ENCODE assay signal across 8 mouse cellular contexts in genomic region chr16:4541033-4541432, GRCm38 (mm10). TPM values are rescaled to one million over a fixed set of nuclear protein-coding genes. Genes with fewer than 3 reads are reported as not detected.
DNase-seq lines count a peak whose midpoint lies in the region; ATAC-seq and TF ChIP-seq lines count a peak whose summit lies in the region.

No protein-coding gene starts in this region.

- H3K4me1 ChIP-seq in embryonic facial prominence, embryonic 14.5 days (ENCODE audit: control insufficient read depth, insufficient read depth, low read length) = 0 out of 2 replicates have a peak, but pooled peaks cover 5% of the 10 kb centered on the region
- 0 out of 2 replicates have a peak, but pooled peaks cover 3% of the 10 kb centered on the region for H3K4me1 ChIP-seq in intestine, postnatal 0 days (replicated peaks; ENCODE audit: control insufficient read depth, insufficient read depth, low read length)
- peaks cover 3% of the 10 kb centered on the region; the same call in 1 of the 2 replicates for H3K4me1 ChIP-seq in neural tube, embryonic 12.5 days

- intact Hi-C loops in left cerebral cortex, adult 2 months (cut with DNase I) = loop anchor here (5.0 kb wide), 1 partner anchor 124 kb away; no protein-coding TSS in a partner anchor

- peak overlapping the region; percentile 55 for H3K4me3 ChIP-seq in left cerebral cortex, adult 2 months
- H3K4me3 ChIP-seq in embryonic facial prominence, embryonic 14.5 days (ENCODE audit: low read depth, low read length) = peak overlapping the region; percentile 44
- peak overlapping the region; percentile 32 for H3K4me3 ChIP-seq in intestine, postnatal 0 days (ENCODE audit: low read depth, low read length)
- H3K4me3 ChIP-seq in neural tube, embryonic 12.5 days = peak overlapping the region; percentile 36

- 54% methylated on average over 4 of the region's 4 CpGs for WGBS in embryonic facial prominence, embryonic 14.5 days
- 53% methylated on average over 4 of the region's 4 CpGs for WGBS in intestine, postnatal 0 days
- WGBS in neural tube, embryonic 12.5 days = 64% methylated on average over 4 of the region's 4 CpGs

- ATAC-seq in embryonic facial prominence, embryonic 14.5 days (ENCODE audit: low read depth) = no peak
- no peak for ATAC-seq in intestine, postnatal 0 days
- no peak for ATAC-seq in neural tube, embryonic 12.5 days (ENCODE audit: low FRiP score, low read depth)
- no peak for ATAC-seq in megakaryocyte-erythroid progenitor cell, adult 5-6 weeks (replicated peaks; ENCODE audit: low FRiP score, low TSS enrichment, poor library complexity, severe bottlenecking)

- H3K36me3 ChIP-seq in embryonic facial prominence, embryonic 14.5 days (ENCODE audit: control insufficient read depth, insufficient read depth, low read length) = peaks cover 14% of the 10 kb centered on the region
- H3K36me3 ChIP-seq in intestine, postnatal 0 days (ENCODE audit: control insufficient read depth, insufficient read depth) = peaks cover 12% of the 10 kb centered on the region; the same call in 1 of the 2 replicates
- peaks cover 13% of the 10 kb centered on the region for H3K36me3 ChIP-seq in neural tube, embryonic 12.5 days

- no peak overlapping the region; the same call in 1 of the 2 replicates for H3K27ac ChIP-seq in left cerebral cortex, adult 2 months
- H3K27ac ChIP-seq in embryonic facial prominence, embryonic 14.5 days (replicated peaks; ENCODE audit: low read depth, low read length) = no peak overlapping the region
- H3K27ac ChIP-seq in intestine, postnatal 0 days (ENCODE audit: low read depth, low read length) = no peak overlapping the region
- H3K27ac ChIP-seq in neural tube, embryonic 12.5 days = no peak overlapping the region

- no peak for DNase-seq in left cerebral cortex, adult 2 months (ENCODE audit: extremely low spot score in 1 of 2, low spot score in 2 of 2)
- DNase-seq in left cerebral cortex, adult 9 months (ENCODE audit: low spot score in 2 of 2) = no peak
- DNase-seq in embryonic facial prominence, embryonic 14.5 days (ENCODE audit: low spot score) = no peak
- no peak for DNase-seq in adrenal gland, postnatal 36 days
- DNase-seq in thymus, postnatal 36 days = no peak

- H3K9me3 ChIP-seq in embryonic facial prominence, embryonic 14.5 days (ENCODE audit: control insufficient read depth, low read length) = no peaks in the 10 kb centered on the region
- no peaks in the 10 kb centered on the region for H3K9me3 ChIP-seq in intestine, postnatal 0 days (ENCODE audit: control insufficient read depth)
- H3K9me3 ChIP-seq in neural tube, embryonic 12.5 days = no peaks in the 10 kb centered on the region

- no peak for TF ChIP-seq CTCF in left cerebral cortex, adult 2 months (IDR thresholded peaks at IDR 0.05)
- no peak for TF ChIP-seq CTCF in intestine, postnatal 0 days (IDR thresholded peaks at IDR 0.05; ENCODE audit: low read depth)

- H3K4me2 ChIP-seq in embryonic facial prominence, embryonic 14.5 days (ENCODE audit: low read depth, low read length) = peak overlapping the region; percentile 56
- peak overlapping the region; percentile 58 for H3K4me2 ChIP-seq in intestine, postnatal 0 days (replicated peaks; ENCODE audit: low read depth)
- peak overlapping the region; percentile 53 for H3K4me2 ChIP-seq in neural tube, embryonic 12.5 days (replicated peaks)

- peak overlapping the region; percentile 59; the same call in 1 of the 2 replicates for H3K9ac ChIP-seq in embryonic facial prominence, embryonic 14.5 days (ENCODE audit: low read depth, low read length)
- H3K9ac ChIP-seq in intestine, postnatal 0 days (ENCODE audit: low read depth, low read length) = no peak overlapping the region
- no peak overlapping the region for H3K9ac ChIP-seq in neural tube, embryonic 12.5 days

- no peaks in the 10 kb centered on the region for H3K27me3 ChIP-seq in embryonic facial prominence, embryonic 14.5 days (replicated peaks; ENCODE audit: control insufficient read depth, insufficient read depth, low read length)
- no peaks in the 10 kb centered on the region for H3K27me3 ChIP-seq in intestine, postnatal 0 days (replicated peaks; ENCODE audit: control insufficient read depth, insufficient read depth, low read length)
- no peaks in the 10 kb centered on the region for H3K27me3 ChIP-seq in neural tube, embryonic 12.5 days (replicated peaks)

RNA-seq across cellular contexts. Expression of gene Srl, which starts 0.6 kb away (rescaled TPM):
- 1 to 10 TPM; 5.1 to 5.9 TPM for total RNA-seq in left cerebral cortex, adult 2 months (2021)
- 89.2 and 112 TPM in 2 replicates for polyA plus RNA-seq in embryonic facial prominence, embryonic 14.5 days (2014; fragmentation: Nextera tagmentation; extraction: Ambion mirVana)
- 2.2 and 2.4 TPM in 2 replicates for polyA plus RNA-seq in intestine, postnatal 0 days (2015; fragmentation: Nextera tagmentation; extraction: Ambion mirVana)
- 30.2 and 33.2 TPM in 2 replicates for polyA plus RNA-seq in neural tube, embryonic 12.5 days (2016; fragmentation: Nextera tagmentation; extraction: Ambion mirVana)
- 1 to 10 TPM; 6.7 to 8.2 TPM for total RNA-seq in adrenal gland, postnatal 36 days (2021)
- 2.3 and 9.7 TPM in 2 replicates for total RNA-seq in megakaryocyte-erythroid progenitor cell, adult 5-6 weeks (2014; fragmentation: Nextera tagmentation)
- total RNA-seq in megakaryocyte-erythroid progenitor cell, adult 5-6 weeks (2017) = 6.9 and 9.5 TPM in 2 replicates

RNA-seq across cellular contexts. Expression of gene Tfap4, which starts 18.6 kb away (rescaled TPM):
- total RNA-seq in left cerebral cortex, adult 2 months (2021) = 1 to 10 TPM; 2.9 to 4.3 TPM
- 16.6 and 17.2 TPM in 2 replicates for polyA plus RNA-seq in embryonic facial prominence, embryonic 14.5 days (2014; fragmentation: Nextera tagmentation; extraction: Ambion mirVana)
- 9.3 and 10.8 TPM in 2 replicates for polyA plus RNA-seq in intestine, postnatal 0 days (2015; fragmentation: Nextera tagmentation; extraction: Ambion mirVana)
- 13.5 and 14.2 TPM in 2 replicates for polyA plus RNA-seq in neural tube, embryonic 12.5 days (2016; fragmentation: Nextera tagmentation; extraction: Ambion mirVana)
- total RNA-seq in adrenal gland, postnatal 36 days (2021) = 1 to 10 TPM; 3.2 to 7.9 TPM
- 31.4 and 38.4 TPM in 2 replicates for total RNA-seq in megakaryocyte-erythroid progenitor cell, adult 5-6 weeks (2014; fragmentation: Nextera tagmentation)
- total RNA-seq in megakaryocyte-erythroid progenitor cell, adult 5-6 weeks (2017) = 47.3 and 69.9 TPM in 2 replicates

RNA-seq across cellular contexts. Expression of gene Glis2, which starts 53.5 kb away (rescaled TPM):
- total RNA-seq in left cerebral cortex, adult 2 months (2021) = 10 to 100 TPM; 12.9 to 16.2 TPM
- 34.7 and 36.3 TPM in 2 replicates for polyA plus RNA-seq in embryonic facial prominence, embryonic 14.5 days (2014; fragmentation: Nextera tagmentation; extraction: Ambion mirVana)
- 9.2 and 10.5 TPM in 2 replicates for polyA plus RNA-seq in intestine, postnatal 0 days (2015; fragmentation: Nextera tagmentation; extraction: Ambion mirVana)
- 36.5 and 36.7 TPM in 2 replicates for polyA plus RNA-seq in neural tube, embryonic 12.5 days (2016; fragmentation: Nextera tagmentation; extraction: Ambion mirVana)
- total RNA-seq in adrenal gland, postnatal 36 days (2021) = 10 to 100 TPM; 19.9 to 20.1 TPM
- 2.0 TPM in 1 of 2 replicates, not detected in the other for total RNA-seq in megakaryocyte-erythroid progenitor cell, adult 5-6 weeks (2014; fragmentation: Nextera tagmentation)
- total RNA-seq in megakaryocyte-erythroid progenitor cell, adult 5-6 weeks (2017) = 0.33 TPM in 1 of 2 replicates, not detected in the other

Comparison
In these comparisons a context has a peak if more than half of its experiments do, and no peak if none do; other contexts are left out.
1. RNA of gene Glis2, which starts 53.5 kb away (total RNA-seq): 19.9 to 20.1 TPM in adrenal gland, postnatal 36 days and 12.9 to 16.2 TPM in left cerebral cortex, adult 2 months; 0.33 to 2.0 TPM in megakaryocyte-erythroid progenitor cell, adult 5-6 weeks; every median in the first group is over 4 times any median in the second.
2. Peak in every context shown above with its lines, with median percentiles within 50 percentile points of each other: H3K4me3 ChIP-seq and H3K4me2 ChIP-seq.